Mouse (Mus musculus) CD4-positive, CD25-positive, alpha-beta regulatory T cell, adult 4 months (primary cell): ENCODE measurements around the gene Glrx2. TPM values are rescaled to one million over a fixed set of nuclear protein-coding genes. Genes with fewer than 3 reads are reported as not detected.
A peak's percentile ranks its signal among the peaks of the same experiment; 100 is the strongest.

ENCODE experiments used
- ATAC-seq: one replicate; pipeline ENCODE4 v1.8.0; 2017
- polyA plus RNA-seq, 2 experiments: library from polyadenylated mRNA; unstranded; fragments of 100-300 nt; shearing (Covaris generic); gene quantifications; one replicate each; pipeline ENCODE4 v1.2.1; 2017

Gene Glrx2
- polyA plus RNA-seq, 2 experiments from 2014 or later = 34.4 to 42.8 TPM

DNA sequence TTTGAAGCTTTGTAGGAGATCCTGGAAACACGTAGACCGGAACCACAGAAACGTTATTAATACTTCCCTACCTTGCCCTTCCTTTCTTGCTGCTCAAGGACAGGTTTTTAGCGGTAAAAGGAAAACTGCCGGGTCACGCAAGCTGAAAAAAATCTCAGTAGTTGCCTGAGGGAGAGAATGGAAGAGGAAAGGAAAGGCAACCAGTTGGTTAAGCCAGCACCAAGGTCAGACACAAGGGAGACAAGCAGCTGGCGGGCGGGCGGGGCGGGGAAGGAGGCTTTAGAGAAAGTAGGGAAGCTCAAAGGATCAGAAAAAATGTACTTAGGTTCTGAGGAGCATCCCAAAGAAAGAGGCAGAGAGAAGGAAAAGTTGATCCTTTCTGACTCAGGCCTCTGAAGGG, 29.7 kb downstream of the Glrx2 start:
- no peak for ATAC-seq

DNA sequence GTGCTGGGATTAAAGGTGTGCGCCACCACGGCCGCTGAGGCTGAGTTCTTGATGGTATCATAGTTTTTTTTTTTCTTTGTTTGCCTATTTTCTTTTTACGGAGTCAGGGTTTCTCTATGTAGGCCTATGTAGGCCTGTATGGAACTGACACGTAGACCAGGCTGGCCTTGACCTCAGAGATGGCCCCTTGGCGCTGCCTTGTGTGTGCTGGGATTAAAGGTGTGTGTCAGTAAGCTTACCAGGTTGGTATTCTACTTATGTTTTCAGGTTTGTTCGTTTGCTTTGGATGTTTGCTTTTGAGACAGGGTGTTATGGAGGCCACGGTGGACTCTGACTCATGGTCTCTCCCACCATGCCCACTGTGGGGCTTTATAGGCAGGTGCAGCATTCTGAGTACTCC, 46.0 kb downstream of the Glrx2 start:
- no peak for ATAC-seq

DNA sequence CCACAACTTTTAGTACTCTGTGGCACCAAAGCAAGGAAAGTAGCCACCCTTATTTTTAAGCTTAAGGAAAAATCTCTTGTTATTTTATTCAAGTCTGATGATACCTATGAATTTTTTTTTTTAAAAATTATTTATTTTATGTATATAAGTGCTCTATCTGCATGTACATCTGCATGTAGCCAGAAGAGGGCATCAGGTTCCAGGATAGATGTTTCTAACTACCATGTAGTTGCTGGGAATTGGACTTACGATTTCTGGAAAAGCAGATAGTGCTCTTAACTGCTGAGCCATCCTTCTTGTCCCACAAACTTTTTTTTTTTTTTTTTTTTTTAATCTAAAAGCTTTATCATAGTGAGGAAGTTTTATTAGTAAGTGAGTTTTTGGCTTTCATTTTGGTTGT, 48.3 kb downstream of the Glrx2 start:
- ATAC-seq = no peak

DNA sequence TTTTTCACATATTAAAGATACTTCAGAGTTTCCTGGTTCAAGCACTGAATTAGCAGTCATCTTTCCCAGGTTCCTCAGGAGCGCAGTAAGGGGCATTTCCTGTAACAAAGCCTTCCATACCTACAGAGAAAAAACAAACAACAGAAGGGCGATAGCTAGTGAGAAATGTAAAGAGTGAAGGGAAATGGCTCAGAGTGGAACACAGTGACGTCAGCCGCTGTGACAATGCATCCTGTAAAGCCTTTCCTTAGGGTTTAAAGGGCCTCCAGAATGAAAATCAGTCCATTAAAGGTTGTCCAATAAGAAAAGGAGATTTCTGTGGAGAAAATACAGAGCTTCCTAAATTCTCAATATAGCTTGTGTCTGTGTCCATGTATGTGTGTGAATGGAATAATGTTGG, 49.7 kb downstream of the Glrx2 start:
- ATAC-seq = no peak

DNA sequence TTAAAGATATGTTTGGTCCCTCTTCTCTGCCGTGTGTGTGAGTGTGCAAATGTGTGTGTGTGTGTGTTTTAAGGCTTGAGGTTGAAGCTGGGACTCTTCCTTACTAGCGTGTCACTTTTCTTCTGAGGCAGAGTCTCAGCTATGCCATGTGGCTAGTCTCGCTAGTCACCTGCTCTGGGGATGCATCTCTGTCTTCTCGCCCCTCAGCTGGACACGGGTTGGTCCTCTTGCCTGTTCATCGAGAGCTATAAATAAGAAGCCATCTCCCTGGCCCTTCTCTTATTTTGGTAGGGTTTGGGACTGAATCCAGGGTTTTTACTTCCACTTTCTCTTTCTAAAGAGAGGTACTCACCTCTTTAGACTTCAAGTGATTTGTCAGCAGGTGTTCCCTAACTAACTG, 50.1 kb downstream of the Glrx2 start:
- no peak for ATAC-seq

DNA sequence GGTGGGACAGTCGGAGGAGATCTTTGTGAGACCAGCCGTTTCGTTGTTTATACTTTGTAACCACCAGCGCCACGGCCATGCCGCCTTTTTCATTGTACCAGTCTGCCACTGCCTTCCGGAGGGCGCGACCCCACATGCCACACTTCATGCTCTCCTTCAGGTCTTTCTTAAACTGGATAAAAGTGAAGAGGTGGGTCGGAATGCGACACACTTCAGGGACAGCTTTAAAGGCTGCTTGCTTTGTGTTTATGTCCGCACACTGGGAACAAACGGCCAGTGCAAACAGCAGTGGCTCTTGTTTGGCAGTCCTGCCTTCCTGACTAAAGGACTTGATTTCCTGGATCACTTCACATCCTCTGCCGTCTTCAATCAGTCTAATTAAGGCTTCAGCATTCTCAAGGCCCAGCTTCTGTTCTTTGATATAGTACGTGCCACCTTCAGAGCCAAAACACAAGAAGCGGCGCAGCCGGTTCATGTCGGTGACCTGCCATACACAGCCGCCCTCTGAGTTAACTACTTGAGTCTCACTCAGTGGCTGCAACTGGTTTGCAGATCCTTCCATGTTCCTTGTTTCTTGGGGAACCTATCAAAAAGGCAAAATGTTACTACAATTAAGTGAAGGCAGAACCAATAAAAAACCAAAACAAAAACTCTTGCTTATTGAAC, 54.4 kb downstream of the Glrx2 start:
- no peak for ATAC-seq

DNA sequence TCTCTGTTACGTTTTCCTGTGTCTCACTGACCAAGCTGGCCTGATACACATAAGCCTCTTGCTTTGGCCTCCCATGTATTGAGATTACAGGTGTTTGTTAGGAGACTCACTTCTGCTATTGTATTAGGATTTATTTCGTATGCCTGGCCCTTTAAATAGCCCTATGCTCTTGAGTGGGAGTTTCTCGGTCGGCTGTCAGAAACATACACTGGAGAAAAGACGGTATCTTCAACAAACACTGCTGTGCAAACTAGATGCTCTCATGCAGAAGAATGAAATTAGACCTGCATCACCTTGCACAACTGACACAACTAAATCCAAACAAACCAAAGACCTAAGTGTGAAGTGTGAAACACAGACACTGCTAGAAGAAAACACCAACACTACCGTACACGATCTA, 56.9 kb downstream of the Glrx2 start:
- ATAC-seq = no peak

DNA sequence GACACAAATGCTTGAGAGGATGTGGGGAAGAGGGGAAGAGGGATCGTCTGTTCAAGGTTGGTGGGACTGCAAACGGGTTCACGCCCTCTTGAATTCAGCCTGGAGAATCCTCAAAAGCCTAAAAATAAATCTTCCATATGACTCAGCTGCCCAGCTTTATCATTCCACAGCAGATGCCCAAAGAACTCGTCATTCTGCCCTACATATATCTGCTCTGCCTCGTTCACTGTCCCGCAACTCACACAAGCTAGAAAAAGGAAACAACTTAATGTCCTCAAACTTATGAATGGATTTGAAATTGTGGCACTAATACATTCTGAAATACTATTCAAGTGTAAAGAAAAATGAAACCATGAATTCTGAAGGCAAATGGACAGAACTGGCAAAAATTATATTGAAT, 57.8 kb downstream of the Glrx2 start:
- ATAC-seq = no peak

DNA sequence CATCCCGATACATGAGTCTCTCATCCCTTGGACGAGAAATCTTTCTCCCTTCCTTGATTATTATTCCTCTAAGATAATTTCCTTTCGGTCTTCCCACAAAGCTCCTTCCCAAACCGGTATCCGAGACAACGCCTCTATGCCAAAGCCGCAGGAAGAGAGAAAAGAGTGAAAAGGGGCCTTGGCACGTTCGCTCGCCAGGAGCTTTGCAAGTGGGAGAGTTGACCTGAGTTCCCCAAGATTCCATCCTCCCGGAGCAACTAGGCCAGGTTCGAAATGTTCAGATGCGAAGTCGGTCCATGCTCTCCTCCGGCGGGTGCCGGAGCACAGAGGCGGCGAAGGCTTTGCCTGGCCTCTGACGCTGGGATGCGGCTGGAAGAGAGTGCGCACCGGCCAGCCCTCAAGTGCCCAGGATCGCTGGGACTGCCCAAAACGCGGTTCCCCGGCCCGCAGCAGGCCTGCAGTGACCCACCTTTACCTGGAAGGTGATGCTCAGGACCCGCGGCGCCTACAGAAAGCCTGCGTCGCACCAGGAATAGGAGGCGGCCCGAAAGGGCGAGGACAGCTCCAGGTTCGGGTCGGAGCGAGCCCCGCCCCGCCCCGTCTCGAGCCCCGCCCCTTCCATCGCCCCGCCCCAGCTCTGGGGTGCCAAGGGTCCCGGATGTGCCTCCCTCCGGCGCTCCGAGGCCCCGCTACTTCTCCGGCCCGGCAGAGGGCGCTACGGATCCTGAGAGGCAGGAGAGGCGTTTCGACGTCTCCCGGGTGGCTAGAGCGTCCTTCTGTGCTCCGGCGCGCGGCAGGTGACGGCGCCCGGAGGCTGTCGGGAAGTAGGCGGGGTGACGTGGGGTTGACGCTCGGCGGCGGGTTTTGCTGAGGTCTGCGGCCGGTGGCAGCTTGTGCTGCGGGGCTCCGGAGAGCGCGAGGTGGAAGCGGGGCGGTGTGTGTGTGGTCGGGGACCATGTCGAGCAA, 60.6 kb downstream of the Glrx2 start, which contains the start of the genes Trove2 and Uchl5:
TSS of gene Trove2 (minus strand) at position 623 of the 966 bp plus-strand sequence.
TSS of gene Uchl5 (plus strand) at position 827 of the 966 bp plus-strand sequence.
- ATAC-seq = peak; percentile 89

DNA sequence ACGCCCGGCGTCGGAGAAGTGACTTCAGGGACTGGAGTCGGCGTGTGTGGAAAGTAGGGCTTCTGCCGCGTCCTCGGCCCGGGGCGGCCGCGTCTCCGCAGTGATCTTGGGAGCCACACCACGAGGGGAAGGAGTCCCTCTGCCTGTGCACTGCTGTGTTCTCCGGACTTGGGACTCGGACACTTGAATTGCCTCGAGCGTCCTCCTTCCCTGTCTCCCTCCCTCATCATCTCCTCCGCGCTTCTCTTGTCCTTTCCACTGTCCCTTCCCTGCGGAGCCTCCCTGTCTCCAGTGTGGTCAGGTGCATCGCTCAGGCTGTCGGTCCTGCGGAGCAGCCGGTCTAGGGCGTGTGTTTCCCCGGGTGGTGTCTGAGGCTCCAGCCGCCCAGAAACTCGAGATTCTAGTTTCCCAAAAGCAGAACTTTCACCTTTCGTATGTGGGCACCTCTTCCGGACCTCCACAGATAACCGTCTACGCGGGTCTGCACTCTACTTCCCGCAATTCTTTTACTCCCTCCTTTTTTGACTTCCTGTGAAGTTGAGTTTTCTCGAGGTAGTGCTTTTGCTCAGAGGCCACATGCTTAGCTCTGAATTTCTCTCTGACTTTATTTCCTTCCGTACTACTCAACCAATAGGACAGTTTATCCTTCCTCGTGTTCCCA, 61.5 kb downstream of the Glrx2 start:
- ATAC-seq = peak; percentile 29

DNA sequence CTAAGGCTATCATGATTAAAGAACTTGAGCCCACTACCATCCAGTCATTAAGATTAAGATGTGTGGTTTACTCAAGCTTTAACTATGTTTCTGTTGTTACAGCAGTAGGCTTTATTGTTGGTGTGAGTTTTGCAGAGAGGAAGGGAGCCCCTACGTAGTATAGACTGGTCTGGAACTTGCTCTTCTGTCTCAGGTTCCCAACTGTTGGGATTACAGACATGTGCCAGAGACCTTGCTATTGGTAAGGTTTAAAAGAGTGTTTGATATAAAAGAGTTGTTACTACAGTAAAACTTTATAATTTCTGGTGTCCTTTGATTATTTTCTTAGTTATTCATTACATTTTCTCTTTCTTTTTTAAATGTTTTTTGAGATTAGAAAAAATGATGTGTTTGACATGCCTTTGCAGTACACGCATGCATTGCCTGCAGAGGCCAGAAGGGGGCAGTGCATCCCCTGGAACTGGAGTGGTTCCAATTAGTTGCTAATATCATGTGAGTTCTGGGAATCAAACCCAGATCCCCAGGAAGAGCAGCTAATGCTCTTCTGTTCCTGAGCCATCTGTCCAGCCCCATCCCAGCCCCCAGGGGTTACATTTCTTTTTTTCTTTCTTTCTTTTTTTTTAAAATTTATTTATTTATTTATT, 72.6 kb downstream of the Glrx2 start:
- ATAC-seq = peak; percentile 93

Other genes starting within 250 kb of the Glrx2 start
- 1 to 10 TPM in 1 of 2 experiments, under 1 TPM in 1; 0.58 to 1.2 TPM for gene B3galt2, start 75.7 kb upstream of the Glrx2 start, polyA plus RNA-seq
- 10 to 100 TPM; 15.5 to 21.5 TPM for gene Cdc73, start 13.4 kb upstream of the Glrx2 start, polyA plus RNA-seq
- 1 to 10 TPM; 3.4 to 4.7 TPM for gene Trove2, start 60.7 kb downstream of the Glrx2 start, polyA plus RNA-seq
- 10 to 100 TPM; 47.8 to 56.9 TPM for gene Uchl5, start 60.9 kb downstream of the Glrx2 start, polyA plus RNA-seq